ENCODE assay signal across 29 mouse cellular contexts in the genomic region with DNA sequence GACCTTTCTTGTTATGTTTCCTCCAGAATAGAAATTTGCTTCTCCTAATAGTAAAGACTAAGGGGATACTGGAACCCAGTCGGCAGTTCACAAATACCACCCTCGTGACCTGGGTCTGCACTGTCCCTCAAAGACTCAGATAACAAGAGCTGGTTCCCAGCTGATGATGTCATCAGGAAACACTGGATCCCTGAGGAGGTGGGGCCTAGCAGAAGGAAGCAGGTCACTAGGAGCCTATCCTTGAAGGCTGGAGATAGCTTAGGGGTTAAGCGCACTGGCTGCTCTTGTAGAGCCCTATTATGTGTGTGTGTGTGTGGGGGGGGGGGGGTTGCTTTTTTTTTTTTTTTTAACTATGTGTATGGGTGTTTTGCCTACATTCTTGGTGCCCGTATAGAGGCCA. TPM values are rescaled to one million over a fixed set of nuclear protein-coding genes. Genes with fewer than 3 reads are reported as not detected.
DNase-seq lines count a peak whose midpoint lies in the region; ATAC-seq and TF ChIP-seq lines count a peak whose summit lies in the region.
"Had no signal": no experiment of that assay in that cellular context is flagged by ENCODE, and none has a peak within 500 bp of the region (broad histone marks: within the 10 kb centered on the region; RNA-seq: fewer than 3 reads in every experiment).

No protein-coding gene starts in this region.

- H3K4me2 ChIP-seq in heart, embryonic 12.5 days, result no peak overlapping the region; the same call in 1 of the 2 replicates
- no peak overlapping the region for H3K4me2 ChIP-seq in intestine, embryonic 14.5 days (ENCODE audit: low read length)
- H3K4me2 ChIP-seq in lung, postnatal 0 days (replicated peaks; ENCODE audit: low read depth, low read length), result no peak overlapping the region
- H3K4me2 ChIP-seq: embryonic facial prominence, embryonic 15.5 days; forebrain, embryonic 15.5 days; hindbrain, embryonic 14.5 days; limb, embryonic 12.5 days; liver, embryonic 12.5 days; midbrain, embryonic 12.5 days; neural tube, embryonic 15.5 days had no signal

- TF ChIP-seq CTCF in heart, adult 2 months (IDR thresholded peaks at IDR 0.05), result no peak
- no peak for TF ChIP-seq CTCF in lung, postnatal 0 days (IDR thresholded peaks at IDR 0.05)
- no peak for TF ChIP-seq CTCF in thymus, adult 2 months (IDR thresholded peaks at IDR 0.05; ENCODE audit: borderline replicate concordance, control insufficient read depth, extremely low read depth, insufficient read depth, low read length, poor library complexity)

- peak overlapping the region; percentile 57 for H3K27ac ChIP-seq in heart, embryonic 12.5 days (ENCODE audit: poor library complexity, severe bottlenecking)
- H3K27ac ChIP-seq in heart, adult 2 months, result no peak overlapping the region
- H3K27ac ChIP-seq in ES-E14 (ENCODE audit: insufficient read depth, low read depth, low read length, poor library complexity, severe bottlenecking), result no peak overlapping the region
- no peak overlapping the region for H3K27ac ChIP-seq in intestine, embryonic 14.5 days (ENCODE audit: low read depth)
- no peak overlapping the region for H3K27ac ChIP-seq in lung, postnatal 0 days (ENCODE audit: low read length)
- H3K27ac ChIP-seq in thymus, adult 2 months (ENCODE audit: control insufficient read depth, insufficient read depth, low read length), result no peak overlapping the region
- H3K27ac ChIP-seq: embryonic facial prominence, embryonic 15.5 days; forebrain, embryonic 15.5 days; hindbrain, embryonic 14.5 days; layer of hippocampus, adult 2 months; limb, embryonic 12.5 days; midbrain, embryonic 12.5 days; neural tube, embryonic 15.5 days had no signal

- in situ Hi-C loops in ES-E14 (cut with MboI; ENCODE audit: low sequenced_read_pairs in 2 of 2, unreplicated experiment in 2 of 2), result no loop called here

- no peaks in the 10 kb centered on the region for H3K79me2 ChIP-seq in heart, adult 2 months (replicated peaks; ENCODE audit: control insufficient read depth, insufficient read depth, low read length)

- TF ChIP-seq POLR2A in heart, adult 2 months (IDR thresholded peaks at IDR 0.05; ENCODE audit: insufficient read depth, low read depth, low read length), result no peak
- TF ChIP-seq POLR2A in thymus, adult 2 months (IDR thresholded peaks at IDR 0.05; ENCODE audit: control insufficient read depth, extremely low read depth, insufficient read depth, low read length, poor library complexity), result no peak

- 35% methylated on average over 4 of the region's 4 CpGs for WGBS in heart, embryonic 12.5 days
- 63% methylated on average over 4 of the region's 4 CpGs for WGBS in heart, adult 2 months
- WGBS in intestine, embryonic 14.5 days, result 64% methylated on average over 4 of the region's 4 CpGs
- WGBS in lung, postnatal 0 days, result 60% methylated on average over 4 of the region's 4 CpGs
- WGBS in thymus, adult 2 months, result 98% methylated on average over 4 of the region's 4 CpGs

- H3K4me3 ChIP-seq in heart, embryonic 12.5 days, result no peak overlapping the region
- no peak overlapping the region for H3K4me3 ChIP-seq in heart, adult 2 months
- H3K4me3 ChIP-seq in ES-E14 (ENCODE audit: insufficient read depth in 1 of 2, low read depth in 1 of 2, low read length in 2 of 2, poor library complexity in 1 of 2, severe bottlenecking in 1 of 2), result no peak overlapping the region
- no peak overlapping the region for H3K4me3 ChIP-seq in intestine, embryonic 14.5 days (ENCODE audit: low read depth, low read length)
- no peak overlapping the region for H3K4me3 ChIP-seq in lung, postnatal 0 days (ENCODE audit: low read depth, low read length)
- no peak overlapping the region for H3K4me3 ChIP-seq in thymus, adult 2 months (ENCODE audit: control insufficient read depth, insufficient read depth, low read length)
- H3K4me3 ChIP-seq: embryonic facial prominence, embryonic 15.5 days; forebrain, embryonic 15.5 days; layer of hippocampus, adult 2 months; limb, embryonic 12.5 days; liver, embryonic 12.5 days; midbrain, embryonic 12.5 days; neural tube, embryonic 15.5 days had no signal

- ATAC-seq in heart, embryonic 12.5 days (ENCODE audit: insufficient number of reproducible peaks, low FRiP score), result peak; percentile 57; the same call in 1 of the 2 replicates
- ATAC-seq in intestine, embryonic 14.5 days (replicated peaks; ENCODE audit: low FRiP score, low TSS enrichment, low read depth), result peak; percentile 83
- ATAC-seq in lung, postnatal 0 days, result no peak
- ATAC-seq: forebrain, embryonic 15.5 days; inflammation-experienced regulatory T-cells, adult 6 months; liver, embryonic 12.5 days had no signal

- H3K9me3 ChIP-seq in heart, embryonic 12.5 days (replicated peaks), result no peaks in the 10 kb centered on the region
- no peaks in the 10 kb centered on the region for H3K9me3 ChIP-seq in ES-E14 (ENCODE audit: control insufficient read depth, insufficient read depth, low read depth, low read length)
- H3K9me3 ChIP-seq in intestine, embryonic 14.5 days (ENCODE audit: control insufficient read depth, low read length), result no peaks in the 10 kb centered on the region
- no peaks in the 10 kb centered on the region for H3K9me3 ChIP-seq in lung, postnatal 0 days (ENCODE audit: low read length)
- H3K9me3 ChIP-seq: embryonic facial prominence, embryonic 15.5 days; forebrain, embryonic 15.5 days; limb, embryonic 12.5 days; liver, embryonic 12.5 days; midbrain, embryonic 12.5 days; neural tube, embryonic 15.5 days had no signal

- no peak overlapping the region for H3K9ac ChIP-seq in heart, embryonic 12.5 days
- H3K9ac ChIP-seq in heart, adult 2 months (ENCODE audit: low read depth, low read length), result no peak overlapping the region
- H3K9ac ChIP-seq in ES-E14 (ENCODE audit: insufficient read depth, low read depth, low read length, poor library complexity, severe bottlenecking), result no peak overlapping the region
- H3K9ac ChIP-seq in intestine, embryonic 14.5 days (ENCODE audit: low read length), result no peak overlapping the region
- H3K9ac ChIP-seq in lung, postnatal 0 days (replicated peaks; ENCODE audit: low read depth), result no peak overlapping the region
- H3K9ac ChIP-seq: embryonic facial prominence, embryonic 15.5 days; forebrain, embryonic 15.5 days; hindbrain, embryonic 14.5 days; limb, embryonic 12.5 days; liver, embryonic 12.5 days; midbrain, embryonic 12.5 days; neural tube, embryonic 15.5 days had no signal

- no peak for TF ChIP-seq EP300 in heart, adult 2 months (IDR thresholded peaks at IDR 0.05; ENCODE audit: insufficient read depth, low read depth, low read length)
- TF ChIP-seq EP300 in lung, postnatal 0 days (IDR thresholded peaks at IDR 0.05), result no peak

- peaks cover 9% of the 10 kb centered on the region for H3K4me1 ChIP-seq in heart, embryonic 12.5 days (replicated peaks)
- H3K4me1 ChIP-seq in heart, adult 2 months (ENCODE audit: control insufficient read depth, insufficient read depth, low read length), result no peaks in the 10 kb centered on the region
- H3K4me1 ChIP-seq in ES-E14 (ENCODE audit: control insufficient read depth in 2 of 2, insufficient read depth in 2 of 2, low read length in 2 of 2, poor library complexity in 1 of 2), result no peaks in the 10 kb centered on the region
- no peaks in the 10 kb centered on the region for H3K4me1 ChIP-seq in intestine, embryonic 14.5 days (replicated peaks; ENCODE audit: control insufficient read depth, insufficient read depth, low read length)
- H3K4me1 ChIP-seq in lung, postnatal 0 days (ENCODE audit: insufficient read depth, low read depth, low read length), result no peaks in the 10 kb centered on the region
- no peaks in the 10 kb centered on the region for H3K4me1 ChIP-seq in thymus, adult 2 months (replicated peaks; ENCODE audit: control insufficient read depth, insufficient read depth, low read length)
- H3K4me1 ChIP-seq: embryonic facial prominence, embryonic 15.5 days; forebrain, embryonic 15.5 days; limb, embryonic 12.5 days; liver, embryonic 12.5 days; midbrain, embryonic 12.5 days; neural tube, embryonic 15.5 days had no signal

- H3K27me3 ChIP-seq in heart, embryonic 12.5 days (replicated peaks), result no peaks in the 10 kb centered on the region
- H3K27me3 ChIP-seq in heart, adult 2 months (ENCODE audit: control insufficient read depth, insufficient read depth, low read length), result no peaks in the 10 kb centered on the region
- H3K27me3 ChIP-seq in intestine, embryonic 14.5 days (replicated peaks; ENCODE audit: control insufficient read depth, insufficient read depth, low read length), result no peaks in the 10 kb centered on the region
- no peaks in the 10 kb centered on the region for H3K27me3 ChIP-seq in lung, postnatal 0 days (replicated peaks; ENCODE audit: insufficient read depth, low read length)
- no peaks in the 10 kb centered on the region for H3K27me3 ChIP-seq in thymus, adult 2 months (ENCODE audit: control insufficient read depth, insufficient read depth, low read length)
- H3K27me3 ChIP-seq: CH12.LX; embryonic facial prominence, embryonic 15.5 days; forebrain, embryonic 15.5 days; limb, embryonic 12.5 days; liver, embryonic 12.5 days; midbrain, embryonic 12.5 days; neural tube, embryonic 15.5 days had no signal

- peaks cover 56% of the 10 kb centered on the region for H3K36me3 ChIP-seq in heart, embryonic 12.5 days
- H3K36me3 ChIP-seq in heart, adult 2 months (ENCODE audit: control insufficient read depth, insufficient read depth, low read length), result no peaks in the 10 kb centered on the region
- H3K36me3 ChIP-seq in ES-E14 (ENCODE audit: control insufficient read depth, insufficient read depth, low read length, poor library complexity, severe bottlenecking), result peaks cover 6% of the 10 kb centered on the region; the same call in 1 of the 2 replicates
- H3K36me3 ChIP-seq in intestine, embryonic 14.5 days (ENCODE audit: control insufficient read depth, insufficient read depth, low read length), result peaks cover 52% of the 10 kb centered on the region
- peaks cover 6% of the 10 kb centered on the region for H3K36me3 ChIP-seq in lung, postnatal 0 days (ENCODE audit: insufficient read depth, low read length)
- H3K36me3 ChIP-seq in thymus, adult 2 months (ENCODE audit: control insufficient read depth, insufficient read depth, low read length), result peaks cover 47% of the 10 kb centered on the region

- intact Hi-C loops in heart, adult 2 months (cut with DNase I), result no loop called here

- DNase-seq in heart, adult 2 months, result no peak
- DNase-seq in ES-E14 (ENCODE audit: low read depth, low spot score), result peak; percentile 16
- DNase-seq in intestine, embryonic 14.5 days (ENCODE audit: low spot score), result no peak
- peak; percentile 38 for DNase-seq in retina, postnatal 1 day
- DNase-seq in adrenal gland, adult 8-10 months, result no peak
- DNase-seq in lung, postnatal 0 days (ENCODE audit: low spot score), result no peak
- no peak for DNase-seq in thymus, adult 2 months
- DNase-seq: adrenal gland, adult 2 months; B cell, adult 2 months; cerebellum, adult 11-12 months; cerebellum, postnatal 10 days; gastrocnemius, postnatal 25 days; heart, postnatal 36 days; kidney, postnatal 25 days; lung, adult 18-20 months; lung, postnatal 14 days; spleen, adult 18-20 months; thymus, postnatal 25 days had no signal

RNA-seq across cellular contexts. Expression of a gene that starts 27.6 kb away (rescaled TPM):
- polyA plus RNA-seq in heart, embryonic 12.5 days (2016; fragmentation: Nextera tagmentation; extraction: Ambion mirVana), result 13.4 and 14.8 TPM in 2 replicates
- 1 to 10 TPM; 4.4 to 5.4 TPM for total RNA-seq in heart, adult 2 months (2021)
- 2.8 and 4.4 TPM in 2 replicates for polyA plus RNA-seq in heart, adult 2 months (2012; rRNA removed)
- total RNA-seq in ES-E14 (2012; rRNA removed), result 15.8 and 18.0 TPM in 2 replicates
- polyA plus RNA-seq in intestine, embryonic 14.5 days (2014; fragmentation: Nextera tagmentation; extraction: Ambion mirVana), result 13.6 and 13.9 TPM in 2 replicates
- 10 to 100 TPM in 2 of 4 experiments, 1 to 10 TPM in 2; 9.3 to 17.8 (median 12.9) TPM for total RNA-seq in adrenal gland, adult 8-10 months (2022)
- polyA plus RNA-seq in lung, postnatal 0 days (2015; fragmentation: Nextera tagmentation; extraction: Ambion mirVana), result 3.2 and 3.4 TPM in 2 replicates
- polyA plus RNA-seq in thymus, adult 2 months (2012; rRNA removed), result 16.2 and 19.6 TPM in 2 replicates

RNA-seq across cellular contexts. Expression of a gene that starts 27.8 kb away (rescaled TPM):
- 18.2 and 19.4 TPM in 2 replicates for polyA plus RNA-seq in heart, embryonic 12.5 days (2016; fragmentation: Nextera tagmentation; extraction: Ambion mirVana)
- 10 to 100 TPM; 11.4 to 12.0 TPM for total RNA-seq in heart, adult 2 months (2021)
- polyA plus RNA-seq in heart, adult 2 months (2012; rRNA removed), result 6.9 and 11.7 TPM in 2 replicates
- 4.3 and 7.3 TPM in 2 replicates for total RNA-seq in ES-E14 (2012; rRNA removed)
- polyA plus RNA-seq in intestine, embryonic 14.5 days (2014; fragmentation: Nextera tagmentation; extraction: Ambion mirVana), result 11.6 and 14.1 TPM in 2 replicates
- total RNA-seq in adrenal gland, adult 8-10 months (2022), result 10 to 100 TPM; 14.8 to 19.7 (median 15.9) TPM
- 6.1 and 7.7 TPM in 2 replicates for polyA plus RNA-seq in lung, postnatal 0 days (2015; fragmentation: Nextera tagmentation; extraction: Ambion mirVana)
- polyA plus RNA-seq in thymus, adult 2 months (2012; rRNA removed), result 5.7 and 6.4 TPM in 2 replicates

RNA-seq across cellular contexts. Expression of a gene that starts 50.6 kb away (rescaled TPM):
- 7.5 and 7.8 TPM in 2 replicates for polyA plus RNA-seq in heart, embryonic 12.5 days (2016; fragmentation: Nextera tagmentation; extraction: Ambion mirVana)
- total RNA-seq in heart, adult 2 months (2021), result 10 to 100 TPM; 40.1 TPM
- polyA plus RNA-seq in heart, adult 2 months (2012; rRNA removed), result 34.9 and 37.7 TPM in 2 replicates
- 6.6 and 7.2 TPM in 2 replicates for total RNA-seq in ES-E14 (2012; rRNA removed)
- polyA plus RNA-seq in intestine, embryonic 14.5 days (2014; fragmentation: Nextera tagmentation; extraction: Ambion mirVana), result 6.2 and 6.7 TPM in 2 replicates
- 10 to 100 TPM; 52.7 to 67.0 (median 62.5) TPM for total RNA-seq in adrenal gland, adult 8-10 months (2022)
- polyA plus RNA-seq in lung, postnatal 0 days (2015; fragmentation: Nextera tagmentation; extraction: Ambion mirVana), result 9.2 and 10.5 TPM in 2 replicates
- 279 and 356 TPM in 2 replicates for polyA plus RNA-seq in thymus, adult 2 months (2012; rRNA removed)

Comparison
In these comparisons a context has a peak if more than half of its experiments do, and no peak if none do; other contexts are left out.
1. DNase-seq: peak in ES-E14 (single experiment) and retina, postnatal 1 day (single experiment); none in heart, adult 2 months (0 of 2), intestine, embryonic 14.5 days (single experiment), adrenal gland, adult 8-10 months (single experiment), lung, postnatal 0 days (single experiment) and thymus, adult 2 months (single experiment).